In genomic region chr17:57011236-57012141, GRCm38 (mm10) we compare ENCODE assay signal across 1 mouse cellular context.
TF ChIP-seq lines count a peak whose summit lies in the region.

Gene Gtf2f1 (minus strand): TSS chr17:57011288.
Gene Gm17949 (plus strand): TSS chr17:57011469.

TF ChIP-seq in myocyte, 11 proteins besides CTCF, POLR2A, EP300 and RAD21 (continued from another document):
- TF ChIP-seq REST (IDR thresholded peaks at IDR 0.05; ENCODE audit: insufficient read depth, insufficient read length) (no peak), MAX (IDR thresholded peaks at IDR 0.05; ENCODE audit: low read depth) (peak; percentile 27), TCF12 (IDR thresholded peaks at IDR 0.05; ENCODE audit: insufficient read depth, poor library complexity, severe bottlenecking) (no peak), E2F4 (IDR thresholded peaks at IDR 0.05; ENCODE audit: insufficient read depth) (no peak)
